Mouse (Mus musculus): ENCODE data around the gene Cacng2. TPM values are rescaled to one million over a fixed set of nuclear protein-coding genes. Genes with fewer than 3 reads are reported as not detected.

Gene Cacng2
- not detected in 2 replicates for polyA plus RNA-seq (2012; rRNA removed; ENCODE audit: low replicate concordance)

GRCm38 (mm10) chr15:78119704-78120103 lies at the start of gene Cacng2:
Cacng2 (minus strand) TSS chr15:78120028.

GRCm38 (mm10) chr15:77970470-77971292 lies 149.1 kb downstream of the Cacng2 start, which contains the start of gene Eif3d:
Eif3d (minus strand) TSS chr15:77970813.

GRCm38 (mm10) chr15:77956404-77956901 lies 163.4 kb downstream of the Cacng2 start, which contains the start of gene Foxred2:
Foxred2 (minus strand) TSS chr15:77956722.

Other genes with a start within 250 kb of the Cacng2 start
- gene Txn2, start 191.0 kb downstream of the Cacng2 start, polyA plus RNA-seq (2012; rRNA removed; ENCODE audit: low replicate concordance), result 259 and 277 TPM in 2 replicates
- gene Foxred2, start 163.3 kb downstream of the Cacng2 start, polyA plus RNA-seq (2012; rRNA removed; ENCODE audit: low replicate concordance), result 5.3 and 9.2 TPM in 2 replicates
- gene Eif3d, start 149.2 kb downstream of the Cacng2 start, polyA plus RNA-seq (2012; rRNA removed; ENCODE audit: low replicate concordance), result 111 and 172 TPM in 2 replicates
- gene Ift27, start 54.1 kb upstream of the Cacng2 start, polyA plus RNA-seq (2012; rRNA removed; ENCODE audit: low replicate concordance), result 41.5 and 65.2 TPM in 2 replicates
- 0.13 TPM in 1 of 2 replicates, not detected in the other for gene Pvalb, start 86.4 kb upstream of the Cacng2 start, polyA plus RNA-seq (2012; rRNA removed; ENCODE audit: low replicate concordance)
- 9.3 and 10.4 TPM in 2 replicates for gene Ncf4, start 124.8 kb upstream of the Cacng2 start, polyA plus RNA-seq (2012; rRNA removed; ENCODE audit: low replicate concordance)
- gene Csf2rb2, start 185.7 kb upstream of the Cacng2 start, polyA plus RNA-seq (2012; rRNA removed; ENCODE audit: low replicate concordance), result 12.3 and 14.8 TPM in 2 replicates
- gene Csf2rb, start 205.7 kb upstream of the Cacng2 start, polyA plus RNA-seq (2012; rRNA removed; ENCODE audit: low replicate concordance), result 26.1 and 46.1 TPM in 2 replicates

Measured in subcutaneous adipose tissue, adult 2 months (tissue).